Mouse (Mus musculus) monocyte, adult 2 months (primary cell): ENCODE data around the gene Grm5.

Experiments
- DNase-seq, 2 experiments: peaks; one replicate each; pipeline ENCODE4 v3.0.0; 2022; ENCODE audit warnings: low spot score in 2 of 2, low read depth in 1 of 2

The Grm5 gene

GRCm38 (mm10) chr7:87846082-87846481 is 262.1 kb downstream of the Grm5 start:
- DNase-seq: no peak

DNA sequence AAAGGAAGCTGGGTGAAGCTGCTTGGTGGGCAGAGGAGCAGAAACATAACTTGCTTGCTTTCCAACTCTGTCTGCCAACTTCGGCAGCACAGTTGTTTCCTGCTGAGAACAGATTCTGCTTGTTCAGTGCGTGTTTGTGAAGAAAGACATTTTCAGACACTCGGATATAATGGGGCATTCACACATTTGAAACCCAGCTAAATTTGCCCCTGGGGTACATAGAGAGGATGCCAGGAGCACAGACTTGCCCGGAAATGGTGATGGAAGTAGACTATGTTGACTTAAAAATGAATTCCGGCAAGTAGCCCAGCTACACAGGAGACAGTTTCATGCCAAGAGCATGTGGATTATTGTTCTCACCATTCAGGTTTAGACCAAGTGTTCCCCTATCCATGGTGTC is 342.0 kb downstream of the Grm5 start:
- DNase-seq: no peak

- no peak for DNase-seq
Measured at GRCm38 (mm10) chr7:87937415-87937814, 353.4 kb downstream of the Grm5 start.

GRCm38 (mm10) chr7:87938265-87938664 is 354.3 kb downstream of the Grm5 start:
- no peak for DNase-seq

GRCm38 (mm10) chr7:87950205-87950604 is 366.2 kb downstream of the Grm5 start:
- no peak for DNase-seq

DNA sequence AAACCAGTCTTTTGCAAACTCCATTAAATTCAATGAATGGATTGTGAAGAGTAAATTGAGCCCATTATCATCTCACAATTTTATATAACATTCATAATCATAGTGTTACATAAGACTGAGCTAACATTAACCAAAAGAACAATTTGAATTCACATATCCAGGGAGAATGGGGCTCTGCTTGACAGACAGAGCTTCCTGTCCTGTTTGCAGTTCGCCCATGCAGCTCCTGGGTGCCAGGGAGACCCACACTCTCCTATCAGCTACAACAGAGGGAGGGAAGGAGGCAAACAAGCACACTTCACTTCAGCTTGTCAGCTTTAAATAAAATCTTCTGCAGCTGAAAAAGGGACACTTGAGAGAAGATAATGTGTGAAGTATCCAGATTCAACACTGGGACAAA is 389.2 kb downstream of the Grm5 start:
- no peak for DNase-seq

DNA sequence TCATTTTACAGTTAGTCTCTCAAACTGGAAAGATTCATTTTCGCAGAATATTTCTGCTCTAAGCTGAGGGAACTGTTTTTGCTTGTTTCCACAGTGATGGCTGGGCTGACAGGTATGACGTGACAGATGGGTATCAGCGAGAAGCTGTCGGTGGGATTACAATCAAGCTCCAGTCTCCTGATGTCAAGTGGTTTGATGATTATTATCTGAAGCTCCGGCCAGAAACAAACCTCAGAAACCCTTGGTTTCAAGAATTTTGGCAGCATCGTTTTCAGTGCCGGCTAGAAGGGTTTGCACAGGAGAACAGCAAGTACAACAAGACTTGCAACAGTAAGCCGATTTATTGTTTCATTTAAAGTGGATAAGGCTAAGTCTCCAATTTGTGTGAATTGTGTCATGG is 391.1 kb downstream of the Grm5 start:
- DNase-seq: no peak

GRCm38 (mm10) chr7:87983494-87983893 is 399.5 kb downstream of the Grm5 start:
- DNase-seq: no peak

GRCm38 (mm10) chr7:88014451-88014850 is 430.5 kb downstream of the Grm5 start:
- no peak for DNase-seq

DNA sequence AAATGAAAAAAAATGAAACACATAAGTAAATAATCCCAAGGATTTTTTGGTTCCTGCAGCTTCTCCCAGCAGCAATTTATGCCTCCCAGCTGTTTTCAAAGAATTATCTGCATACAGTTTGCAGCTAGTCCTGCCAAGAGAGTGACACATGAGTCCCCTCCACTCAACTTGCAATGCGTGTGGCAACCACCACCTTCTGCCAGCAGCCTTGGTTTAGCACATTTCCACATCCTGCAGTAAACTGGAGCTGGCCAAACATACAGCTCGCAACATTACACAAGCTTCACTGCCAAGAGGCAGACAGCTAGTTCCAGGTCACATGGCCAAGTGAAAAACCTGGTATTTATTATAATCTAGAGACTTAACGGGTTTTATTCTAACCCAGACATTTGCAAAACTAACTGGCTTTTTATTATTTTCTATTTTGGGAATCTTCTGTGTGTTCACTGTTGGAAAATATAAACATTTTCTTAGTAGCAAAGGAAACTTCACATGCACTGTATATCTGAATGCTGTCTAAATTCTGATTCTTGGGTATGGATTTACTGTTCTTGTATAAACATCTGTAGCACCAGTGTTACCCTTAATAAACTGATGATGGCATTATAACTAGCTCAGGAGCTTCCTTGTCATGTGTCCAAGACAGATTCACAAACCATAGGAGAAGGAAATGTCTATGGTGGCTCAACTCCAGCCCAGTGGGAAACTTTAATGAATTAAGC is 443.6 kb downstream of the Grm5 start:
- no peak for DNase-seq

GRCm38 (mm10) chr7:88047366-88047765 is 463.4 kb downstream of the Grm5 start:
- no peak for DNase-seq

GRCm38 (mm10) chr7:88054224-88054938 is 470.4 kb downstream of the Grm5 start:
- DNase-seq: no peak

DNA sequence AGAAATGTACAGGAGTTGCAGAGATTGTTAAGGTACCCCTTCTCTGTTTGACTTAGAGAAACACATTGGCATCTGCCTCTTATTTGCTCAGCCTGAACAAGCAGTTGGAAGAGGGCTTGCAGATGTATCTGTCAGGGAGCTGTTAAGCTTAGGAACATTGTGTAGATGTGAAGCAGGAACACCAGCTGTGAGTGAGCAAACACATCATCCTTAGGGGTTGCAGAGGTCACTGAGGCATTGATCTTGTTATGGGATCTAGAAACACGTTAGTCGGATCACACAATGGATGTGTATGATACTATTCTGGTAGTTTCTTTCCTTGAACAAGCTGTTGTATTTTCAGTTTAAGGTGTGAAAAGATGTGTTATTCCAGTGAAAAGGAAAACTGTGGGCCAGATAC is 472.5 kb downstream of the Grm5 start:
- no peak for DNase-seq

GRCm38 (mm10) chr7:88091115-88091514 is 507.1 kb downstream of the Grm5 start:
- no peak for DNase-seq

- DNase-seq: no peak
Measured at GRCm38 (mm10) chr7:88096536-88097107, 512.7 kb downstream of the Grm5 start.

DNA sequence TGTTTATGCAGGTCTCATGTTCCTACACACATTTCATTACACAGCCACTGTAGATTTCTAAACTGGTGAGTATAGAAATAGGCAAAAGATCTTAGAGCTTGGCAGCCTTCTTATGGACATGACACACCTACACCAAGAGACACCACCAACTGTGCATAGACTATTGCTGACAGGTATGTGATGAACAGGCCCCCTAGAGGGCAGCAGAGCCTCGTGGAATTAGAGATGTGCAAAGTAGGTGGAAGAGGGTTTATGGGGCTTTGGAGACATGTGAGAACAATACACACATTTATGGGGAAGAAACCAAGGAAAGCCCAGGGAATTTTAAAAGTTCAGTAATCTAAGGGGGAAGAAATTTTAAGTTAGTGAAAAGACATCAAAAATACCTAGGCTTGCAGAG is 513.7 kb downstream of the Grm5 start:
- DNase-seq: peak; percentile 1 to 24

DNA sequence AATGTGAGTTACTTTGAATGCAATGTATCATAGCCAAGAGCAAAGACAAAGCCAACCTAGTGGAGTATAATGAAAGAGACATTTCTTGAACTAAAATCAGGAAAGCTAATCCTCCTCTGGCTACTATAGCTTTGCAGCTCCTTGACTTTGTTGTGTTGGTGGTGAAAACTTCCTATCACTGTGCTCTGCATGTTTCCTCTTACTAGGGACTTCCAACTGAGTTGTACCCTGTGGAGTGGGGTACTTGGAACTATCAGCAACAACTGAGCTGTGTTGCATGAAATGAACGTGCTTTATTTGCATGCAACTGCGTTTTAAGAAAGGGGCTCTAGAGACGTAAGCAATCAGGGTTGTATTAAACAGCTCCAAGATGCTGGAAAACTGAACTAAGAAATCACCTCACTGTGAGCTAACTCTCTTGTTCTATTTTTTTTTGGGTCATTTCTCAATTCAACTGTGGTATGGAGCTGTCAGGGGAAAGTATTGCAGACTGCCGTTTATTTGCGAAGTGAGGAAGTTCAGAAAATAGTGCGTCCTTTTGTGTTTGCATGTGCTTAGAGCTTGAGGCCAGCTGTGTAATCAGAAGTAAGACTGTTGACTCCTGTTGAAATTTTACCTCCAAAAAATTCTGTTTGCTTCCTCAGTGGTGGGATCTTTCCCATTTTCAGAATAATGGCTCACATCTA is 532.9 kb downstream of the Grm5 start:
- DNase-seq: no peak

GRCm38 (mm10) chr7:88128080-88128848 is 544.3 kb downstream of the Grm5 start:
- no peak for DNase-seq

- DNase-seq: no peak
Measured at GRCm38 (mm10) chr7:88129536-88130487, 545.8 kb downstream of the Grm5 start.

GRCm38 (mm10) chr7:88130488-88130849 is 546.5 kb downstream of the Grm5 start:
- DNase-seq: no peak
